Mouse (Mus musculus) kidney, embryonic 14.5 days (tissue): ENCODE measurements around the gene Lifr. TPM values are rescaled to one million over a fixed set of nuclear protein-coding genes. Genes with fewer than 3 reads are reported as not detected.

Experiments
- ATAC-seq: fragments of 200-750 bp; cut with Nextera tagmentation; 2 replicates; pipeline ENCODE4 v1.8.0; 2017; ENCODE audit warnings: moderate number of reproducible peaks, mild to moderate bottlenecking, moderate TSS enrichment, moderate library complexity; ENCODE audit not compliant: low FRiP score, low TSS enrichment
- H3K27ac ChIP-seq: fragments of 300-500 bp; sonication (generic); 2 replicates; pipeline ENCODE4 v1.5.1; 2014; ENCODE audit warnings: low read depth, mild to moderate bottlenecking, low read length, moderate library complexity, mixed read lengths
- H3K27me3 ChIP-seq: fragments of 300-500 bp; sonication (generic); 2 replicates; pipeline ENCODE4 v1.6.1; 2014; ENCODE audit warnings: mild to moderate bottlenecking, low read length; ENCODE audit not compliant: control insufficient read depth, insufficient read depth
- H3K36me3 ChIP-seq: fragments of 300-500 bp; sonication (generic); 2 replicates; pipeline ENCODE4 v1.6.1; 2014; ENCODE audit warnings: low read length, mixed read lengths; ENCODE audit not compliant: control insufficient read depth, insufficient read depth
- H3K4me1 ChIP-seq: fragments of 300-500 bp; sonication (generic); 2 replicates; pipeline ENCODE4 v1.6.1; 2014; ENCODE audit warnings: low read length, mixed read lengths; ENCODE audit not compliant: control insufficient read depth, insufficient read depth
- H3K4me2 ChIP-seq: fragments of 300-500 bp; sonication (generic); replicated peaks from 2 replicates; pipeline ENCODE4 v1.6.1; 2014; ENCODE audit warnings: low read depth, mild to moderate bottlenecking, low read length
- H3K4me3 ChIP-seq: fragments of 300-500 bp; sonication (generic); 2 replicates; pipeline ENCODE4 v1.5.1; 2014; ENCODE audit warnings: mild to moderate bottlenecking, low read length
- H3K9ac ChIP-seq: fragments of 300-500 bp; sonication (generic); 2 replicates; pipeline ENCODE4 v1.6.1; 2014; ENCODE audit warnings: low read depth, mild to moderate bottlenecking, low read length, moderate library complexity
- H3K9me3 ChIP-seq: fragments of 300-500 bp; sonication (generic); 2 replicates; pipeline ENCODE4 v1.6.1; 2016; ENCODE audit warnings: low read length; ENCODE audit not compliant: control insufficient read depth
- WGBS: fragments of 180-500 bp; shearing (Covaris S2); extraction: QIAGEN DNeasy Blood & Tissue Kit; methylation state at CpG from one replicate; pipeline ENCODE4 v1.1.7; 2014; 5-methylcytosine and 5-hydroxymethylcytosine counted together
- polyA plus RNA-seq: library from polyadenylated mRNA; unstranded; fragments of >200 nt; fragmentation: Nextera tagmentation; extraction: Ambion mirVana; gene quantifications from 2 replicates; pipeline ENCODE4 v1.2.1, GENCODE M21; 2014

Lifr gene
- polyA plus RNA-seq, 1 experiment from 2014 or later = 33.5 TPM

DNA sequence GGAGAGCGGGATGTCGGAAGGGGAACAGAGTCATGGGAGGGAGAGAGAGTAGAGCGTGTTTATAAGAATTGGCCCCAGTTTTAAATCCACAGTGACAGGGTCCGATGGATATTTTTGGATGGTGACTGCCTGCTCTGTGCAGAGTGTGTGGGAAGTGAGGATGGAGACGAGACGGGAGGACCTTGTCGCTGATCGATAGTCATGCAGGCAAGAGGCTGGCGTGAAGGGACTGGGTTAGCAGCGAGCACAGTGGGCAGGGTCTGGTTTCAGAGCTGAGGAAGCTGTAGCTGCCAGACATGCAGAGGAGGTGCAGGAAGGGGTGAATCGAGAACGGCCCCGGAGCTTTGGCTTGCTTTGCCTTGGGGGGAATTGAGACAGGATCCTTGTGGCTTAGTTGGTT is 50.8 kb downstream of the Lifr start:
- no peak overlapping the region for H3K9ac ChIP-seq
- H3K4me2 ChIP-seq = no peak overlapping the region
- no peaks in the 10 kb centered on the region for H3K9me3 ChIP-seq
- no peak overlapping the region for H3K27ac ChIP-seq
- H3K27me3 ChIP-seq = no peaks in the 10 kb centered on the region
- no peak for ATAC-seq
- no peak overlapping the region for H3K4me3 ChIP-seq
- peaks cover 26% of the 10 kb centered on the region for H3K4me1 ChIP-seq
- WGBS = 67% methylated on average over 13 of the region's 13 CpGs
- no peaks in the 10 kb centered on the region for H3K36me3 ChIP-seq

DNA sequence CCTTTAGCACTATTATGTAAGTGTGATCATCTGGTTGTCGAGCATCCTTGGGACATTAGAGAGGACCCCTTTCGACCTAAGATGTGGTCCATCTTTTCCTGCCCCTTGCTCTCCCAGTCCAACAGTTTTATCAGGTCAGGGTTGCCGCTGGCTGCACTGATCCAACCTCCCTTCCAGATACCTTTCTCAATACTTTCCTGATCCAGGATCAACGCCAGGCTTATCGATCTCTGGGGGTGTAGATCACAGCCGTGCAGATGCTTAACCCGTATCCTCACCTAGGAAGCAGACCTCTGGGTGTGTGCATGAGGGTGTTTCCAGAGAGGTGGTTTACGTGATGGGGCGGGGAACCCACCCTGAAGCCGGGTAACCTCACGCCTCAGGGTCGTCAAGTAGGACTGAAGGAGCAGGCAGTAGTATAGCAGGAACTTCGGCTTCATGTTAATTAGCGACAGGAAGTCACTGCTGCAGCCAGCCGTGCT is 53.3 kb downstream of the Lifr start:
- no peak overlapping the region for H3K9ac ChIP-seq
- 54% methylated on average over 15 of the region's 15 CpGs for WGBS
- ATAC-seq = no peak
- no peaks in the 10 kb centered on the region for H3K27me3 ChIP-seq
- H3K36me3 ChIP-seq = no peaks in the 10 kb centered on the region
- peaks cover 24% of the 10 kb centered on the region for H3K4me1 ChIP-seq
- H3K4me2 ChIP-seq = no peak overlapping the region
- no peak overlapping the region for H3K4me3 ChIP-seq
- H3K9me3 ChIP-seq = no peaks in the 10 kb centered on the region
- no peak overlapping the region for H3K27ac ChIP-seq

DNA sequence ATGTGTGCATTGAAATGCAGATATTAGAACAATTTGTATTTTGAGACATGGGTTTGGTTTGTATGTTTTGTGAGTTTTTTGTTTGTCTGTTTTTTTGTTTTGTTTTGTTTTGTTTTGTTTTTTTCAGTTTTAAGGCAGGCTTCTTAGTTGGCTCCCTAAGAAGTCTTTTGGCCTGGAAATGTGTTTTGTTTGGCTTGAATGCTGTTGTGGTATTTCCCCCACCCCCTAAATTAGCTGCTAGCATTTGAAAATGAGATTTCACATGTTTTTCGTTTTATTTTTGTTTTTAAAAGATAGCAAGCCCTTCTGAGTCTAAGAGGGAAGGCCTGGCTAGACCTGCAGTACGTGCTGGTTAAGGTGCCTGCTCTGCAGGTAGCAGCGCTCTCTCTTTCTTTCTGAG is 54.1 kb downstream of the Lifr start:
- WGBS = 67% methylated on average over 3 of the region's 3 CpGs
- H3K36me3 ChIP-seq = no peaks in the 10 kb centered on the region
- no peaks in the 10 kb centered on the region for H3K27me3 ChIP-seq
- H3K4me3 ChIP-seq = no peak overlapping the region
- peaks cover 24% of the 10 kb centered on the region for H3K4me1 ChIP-seq
- H3K27ac ChIP-seq = no peak overlapping the region
- H3K4me2 ChIP-seq = no peak overlapping the region
- ATAC-seq = no peak
- no peak overlapping the region for H3K9ac ChIP-seq
- H3K9me3 ChIP-seq = no peaks in the 10 kb centered on the region

DNA sequence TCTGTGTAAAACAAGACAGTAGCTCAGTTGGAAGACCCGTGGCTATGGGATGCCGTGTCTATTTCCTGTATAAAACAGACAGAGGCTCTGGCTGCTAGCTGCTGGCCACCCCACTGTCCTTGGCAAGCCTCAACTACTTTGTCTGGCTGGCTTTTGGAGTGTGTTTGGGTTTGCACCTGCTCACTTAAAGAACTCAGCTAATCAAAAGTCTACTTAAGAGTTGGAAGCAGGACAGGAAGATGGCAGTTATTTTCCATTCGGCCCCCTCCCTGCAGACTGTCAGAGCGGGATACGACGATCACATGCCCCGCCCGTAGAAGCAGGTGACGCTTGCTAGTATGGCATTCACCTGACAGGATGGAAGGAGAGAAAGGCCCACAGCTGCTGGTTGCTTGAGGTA is 54.5 kb downstream of the Lifr start:
- H3K9me3 ChIP-seq = no peaks in the 10 kb centered on the region
- H3K36me3 ChIP-seq = no peaks in the 10 kb centered on the region
- WGBS = 77% methylated on average over 9 of the region's 9 CpGs
- no peak overlapping the region for H3K4me2 ChIP-seq
- H3K27me3 ChIP-seq = no peaks in the 10 kb centered on the region
- no peak for ATAC-seq
- no peak overlapping the region for H3K9ac ChIP-seq
- H3K27ac ChIP-seq = no peak overlapping the region
- no peak overlapping the region for H3K4me3 ChIP-seq
- peaks cover 24% of the 10 kb centered on the region for H3K4me1 ChIP-seq

DNA sequence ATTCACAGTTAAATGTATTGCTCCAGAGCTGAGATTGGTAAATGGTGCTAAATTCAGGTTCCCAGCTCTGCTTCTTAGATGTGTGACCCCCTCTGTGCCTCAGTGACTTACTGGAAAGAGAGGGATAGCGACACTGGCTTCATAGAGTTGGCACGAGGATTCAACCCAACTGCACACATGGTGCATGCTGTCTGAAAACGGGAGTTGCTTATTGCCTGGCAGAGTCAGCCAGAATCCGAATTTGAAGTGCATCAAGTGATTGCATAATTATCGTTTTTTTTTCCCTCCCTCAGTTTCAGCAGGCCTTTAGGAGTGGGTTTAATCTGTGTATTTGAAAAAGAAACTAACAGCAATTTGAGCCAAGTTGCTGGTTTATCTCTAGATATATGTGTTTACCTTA is 55.1 kb downstream of the Lifr start:
- H3K36me3 ChIP-seq = no peaks in the 10 kb centered on the region
- peaks cover 24% of the 10 kb centered on the region for H3K4me1 ChIP-seq
- ATAC-seq = no peak
- H3K9ac ChIP-seq = no peak overlapping the region
- H3K4me3 ChIP-seq = no peak overlapping the region
- WGBS = 82% methylated on average over 5 of the region's 5 CpGs
- no peak overlapping the region for H3K4me2 ChIP-seq
- no peaks in the 10 kb centered on the region for H3K27me3 ChIP-seq
- H3K27ac ChIP-seq = no peak overlapping the region
- no peaks in the 10 kb centered on the region for H3K9me3 ChIP-seq

DNA sequence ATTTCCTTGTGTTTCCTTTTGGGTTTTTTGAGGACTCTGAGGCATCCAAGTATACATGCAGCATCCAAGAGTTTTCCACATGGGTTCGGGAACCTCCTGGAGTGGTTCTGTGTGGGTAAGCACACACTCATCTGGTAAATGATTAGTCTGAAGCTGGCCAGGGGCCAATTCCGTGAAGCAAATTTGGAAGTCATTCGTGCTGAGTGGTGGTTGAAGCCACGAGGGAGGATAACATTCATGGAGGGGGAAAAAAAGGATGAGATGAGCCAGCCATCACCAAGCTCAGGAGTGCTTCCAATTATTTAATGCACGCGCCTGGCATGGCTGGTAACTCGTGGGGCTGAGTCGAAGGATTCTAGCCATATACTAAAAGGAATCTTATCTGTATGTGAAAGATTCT is 56.1 kb downstream of the Lifr start:
- no peak overlapping the region for H3K9ac ChIP-seq
- ATAC-seq = peak; percentile 37; the same call in 1 of the 2 replicates
- H3K4me3 ChIP-seq = no peak overlapping the region
- H3K4me2 ChIP-seq = no peak overlapping the region
- no peaks in the 10 kb centered on the region for H3K27me3 ChIP-seq
- 62% methylated on average over 8 of the region's 8 CpGs for WGBS
- H3K4me1 ChIP-seq = peaks cover 19% of the 10 kb centered on the region
- H3K36me3 ChIP-seq = no peaks in the 10 kb centered on the region
- H3K27ac ChIP-seq = no peak overlapping the region
- H3K9me3 ChIP-seq = no peaks in the 10 kb centered on the region

DNA sequence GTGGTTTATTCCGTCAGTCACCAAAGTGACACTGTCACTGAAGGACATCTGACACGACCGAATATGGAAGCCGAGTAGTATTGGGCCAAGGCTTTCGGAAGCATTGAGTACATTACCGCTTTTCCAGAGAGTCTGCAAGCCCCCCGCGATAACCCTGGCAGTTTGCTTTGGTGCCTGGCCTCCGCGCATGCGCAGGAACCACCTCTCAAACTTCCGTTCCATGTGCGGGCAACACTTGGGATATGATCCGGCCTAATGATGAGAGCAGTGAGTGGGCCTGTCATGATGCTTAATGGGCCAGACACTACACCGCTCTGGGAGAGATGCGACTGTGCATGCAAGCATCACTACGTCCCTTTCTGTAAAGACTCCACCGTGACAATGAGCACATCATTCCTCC is 59.4 kb downstream of the Lifr start:
- Histone ChIP-seq H3K4me1 (peaks cover 20% of the 10 kb centered on the region), H3K36me3 (no peaks in the 10 kb centered on the region), H3K27me3 (no peaks in the 10 kb centered on the region), H3K9ac (no peak overlapping the region), H3K27ac (no peak overlapping the region), H3K9me3 (no peaks in the 10 kb centered on the region), H3K4me3 (no peak overlapping the region), H3K4me2 (no peak overlapping the region)
- ATAC-seq = no peak
- 87% methylated on average over 18 of the region's 18 CpGs for WGBS

DNA sequence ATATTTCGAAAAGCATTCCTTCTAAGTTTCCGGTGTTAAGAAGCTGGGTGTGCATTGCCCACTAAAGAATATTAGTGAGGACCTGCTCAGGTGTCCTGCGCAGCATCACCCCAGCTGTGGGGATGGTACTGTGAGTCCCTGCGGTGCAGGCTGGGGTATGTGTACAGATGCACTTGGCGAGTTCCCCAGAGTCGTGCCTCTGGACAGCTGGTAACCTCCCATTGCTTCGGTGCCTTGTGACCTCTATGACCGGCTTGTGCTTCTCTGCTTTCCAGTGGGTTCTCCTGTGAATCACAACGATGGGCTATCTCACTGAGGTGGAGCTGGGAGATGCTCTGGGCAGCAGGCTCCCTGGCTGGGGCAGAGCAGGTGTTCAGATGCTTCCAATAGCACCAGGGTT is 60.2 kb downstream of the Lifr start:
- Histone ChIP-seq H3K9ac (no peak overlapping the region), H3K27me3 (no peaks in the 10 kb centered on the region), H3K9me3 (no peaks in the 10 kb centered on the region), H3K27ac (no peak overlapping the region), H3K4me3 (no peak overlapping the region), H3K36me3 (no peaks in the 10 kb centered on the region), H3K4me2 (no peak overlapping the region), H3K4me1 (peaks cover 15% of the 10 kb centered on the region)
- no peak for ATAC-seq
- WGBS = 83% methylated on average over 9 of the region's 9 CpGs

DNA sequence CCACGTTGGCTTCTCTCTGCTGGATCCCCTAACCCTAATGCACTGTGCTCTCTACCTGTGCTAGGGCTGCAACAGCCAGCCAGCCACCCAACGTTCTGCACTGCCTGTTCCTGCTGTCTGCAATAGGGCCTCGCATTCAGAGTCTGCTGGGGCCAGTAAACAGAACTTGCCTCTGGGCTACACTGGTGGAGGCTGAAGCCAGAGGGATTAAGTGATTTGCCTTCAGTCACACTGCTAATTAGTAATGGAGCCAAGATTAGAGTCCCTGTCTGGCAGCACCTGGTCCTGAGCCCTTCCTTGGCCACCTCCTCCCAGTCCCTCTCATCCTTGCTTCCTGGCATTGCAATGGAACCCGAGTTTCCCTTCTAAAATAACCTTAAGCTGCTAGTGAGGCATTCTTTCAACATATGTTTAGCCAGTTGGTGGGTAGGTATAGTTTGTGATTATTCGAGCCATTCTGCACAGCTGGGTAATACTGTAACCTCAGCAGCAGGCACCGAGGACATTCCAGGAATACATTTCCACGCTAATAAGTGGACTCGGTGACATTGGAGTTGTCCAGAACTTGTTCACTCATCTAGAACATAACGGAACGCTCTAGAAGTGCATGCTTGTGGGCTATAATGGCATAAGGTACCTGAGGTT is 61.8 kb downstream of the Lifr start:
- ATAC-seq = no peak
- Histone ChIP-seq H3K27me3 (no peaks in the 10 kb centered on the region), H3K9me3 (no peaks in the 10 kb centered on the region), H3K4me1 (peaks cover 9% of the 10 kb centered on the region; the same call in 1 of the 2 replicates), H3K9ac (no peak overlapping the region), H3K27ac (no peak overlapping the region), H3K36me3 (0 out of 2 replicates have a peak, but pooled peaks cover 4% of the 10 kb centered on the region), H3K4me3 (no peak overlapping the region), H3K4me2 (no peak overlapping the region)
- 74% methylated on average over 10 of the region's 10 CpGs for WGBS
